Mouse (Mus musculus) hindbrain, embryonic 10.5 days (tissue): ENCODE measurements around the gene Elobl. TPM values are rescaled to one million over a fixed set of nuclear protein-coding genes. Genes with fewer than 3 reads are reported as not detected.
"Not testable (repeated sequence)": the region's sequence is repeated elsewhere in the genome, so short reads cannot be mapped to it uniquely, and the experiment has no call there.

ENCODE experiments used
- DNase-seq: peaks from one replicate; pipeline ENCODE4 v3.0.0-alpha.2; 2017; ENCODE audit warnings: low spot score
- H3K27ac ChIP-seq: fragments of 300-500 bp; sonication (generic); 2 replicates; pipeline ENCODE4 v1.5.1; 2016; ENCODE audit warnings: mild to moderate bottlenecking, moderate library complexity
- H3K27me3 ChIP-seq: fragments of 300-500 bp; sonication (generic); 2 replicates; pipeline ENCODE4 v1.6.1; 2016; ENCODE audit warnings: mild to moderate bottlenecking; ENCODE audit not compliant: poor library complexity, insufficient read depth, severe bottlenecking
- H3K36me3 ChIP-seq: fragments of 300-500 bp; sonication (generic); 2 replicates; pipeline ENCODE4 v1.6.1; 2016; ENCODE audit warnings: mild to moderate bottlenecking, moderate library complexity
- H3K4me1 ChIP-seq: fragments of 300-500 bp; sonication (generic); replicated peaks from 2 replicates; pipeline ENCODE4 v1.6.1; 2016; ENCODE audit warnings: mild to moderate bottlenecking
- H3K4me3 ChIP-seq: fragments of 300-500 bp; sonication (generic); 2 replicates; pipeline ENCODE4 v1.5.1; 2016; ENCODE audit warnings: mild to moderate bottlenecking, moderate library complexity
- H3K9me3 ChIP-seq: fragments of 300-500 bp; sonication (generic); 2 replicates; pipeline ENCODE4 v1.6.1; 2016; ENCODE audit warnings: mild to moderate bottlenecking, moderate library complexity
- WGBS: fragments of 180-500 bp; shearing (Covaris S2); methylation state at CpG from one replicate; pipeline ENCODE4 v1.1.7; 2016; 5-methylcytosine and 5-hydroxymethylcytosine counted together
- polyA plus RNA-seq: library from polyadenylated mRNA; unstranded; fragments of >200 nt; fragmentation: Nextera tagmentation; extraction: Ambion mirVana; gene quantifications from 2 replicates; pipeline ENCODE4 v1.2.1, GENCODE M21; 2016

Gene Elobl
- polyA plus RNA-seq, 1 experiment from 2014 or later = not detected

GRCm38 (mm10) chr11:88999723-89000526, 33.2 kb upstream of the Elobl start:
- WGBS = 23% methylated on average over 33 of the region's 33 CpGs
- peaks cover 27% of the 10 kb centered on the region for H3K4me1 ChIP-seq
- H3K27me3 ChIP-seq = peaks cover 32% of the 10 kb centered on the region
- H3K36me3 ChIP-seq = no peaks in the 10 kb centered on the region
- no peak for DNase-seq
- H3K4me3 ChIP-seq = peak overlapping the region; percentile 55
- no peaks in the 10 kb centered on the region for H3K9me3 ChIP-seq
- peak overlapping the region; percentile 69 for H3K27ac ChIP-seq

- Histone ChIP-seq H3K27ac (peak within 1 kb of the TSS; percentile 69), H3K36me3 (no peaks in the 10 kb centered on the region), H3K4me1 (peaks cover 27% of the 10 kb centered on the region), H3K4me3 (peak within 1 kb of the TSS; percentile 55), H3K9me3 (no peaks in the 10 kb centered on the region), H3K27me3 (peaks cover 32% of the 10 kb centered on the region)
- peak; percentile 64 for DNase-seq
- 4% methylated on average over 48 of the region's 48 CpGs for WGBS
Observed at GRCm38 (mm10) chr11:88998974-88999722, 32.4 kb upstream of the Elobl start, which contains the start of gene Trim25. TSS of gene Trim25 (plus strand) at chr11:88999376.

- Histone ChIP-seq H3K36me3 (no peaks in the 10 kb centered on the region), H3K27me3 (peaks cover 32% of the 10 kb centered on the region), H3K9me3 (no peaks in the 10 kb centered on the region), H3K4me3 (no peak overlapping the region), H3K27ac (no peak overlapping the region), H3K4me1 (peaks cover 21% of the 10 kb centered on the region)
- WGBS = 12% methylated on average over 3 of the region's 3 CpGs
- no peak for DNase-seq
Observed at GRCm38 (mm10) chr11:88998406-88998805, 31.7 kb upstream of the Elobl start.

GRCm38 (mm10) chr11:88997343-88997742, 30.6 kb upstream of the Elobl start:
- H3K36me3 ChIP-seq, H3K4me3 ChIP-seq, DNase-seq, H3K9me3 ChIP-seq, H3K27ac ChIP-seq: not testable (repeated sequence)
- Histone ChIP-seq H3K27me3 (peaks cover 32% of the 10 kb centered on the region), H3K4me1 (peaks cover 12% of the 10 kb centered on the region)
- WGBS = 84% methylated on average over 5 of the region's 5 CpGs

GRCm38 (mm10) chr11:88996427-88996826, 29.7 kb upstream of the Elobl start:
- H3K27me3 ChIP-seq = peaks cover 30% of the 10 kb centered on the region
- H3K4me3 ChIP-seq = no peak overlapping the region
- WGBS = 83% methylated on average over 7 of the region's 7 CpGs
- H3K4me1 ChIP-seq = peaks cover 12% of the 10 kb centered on the region
- H3K9me3 ChIP-seq = no peaks in the 10 kb centered on the region
- peaks cover under 1% of the 10 kb centered on the region for H3K36me3 ChIP-seq
- H3K27ac ChIP-seq = no peak overlapping the region
- no peak for DNase-seq

- Histone ChIP-seq H3K4me1 (peaks cover 12% of the 10 kb centered on the region), H3K27me3 (peaks cover 27% of the 10 kb centered on the region), H3K27ac (no peak overlapping the region), H3K9me3 (no peaks in the 10 kb centered on the region), H3K4me3 (no peak overlapping the region), H3K36me3 (peaks cover 9% of the 10 kb centered on the region)
- no peak for DNase-seq
- 92% methylated on average over 2 of the region's 2 CpGs for WGBS
Observed at GRCm38 (mm10) chr11:88995616-88996015, 28.9 kb upstream of the Elobl start.

- WGBS = 89% methylated on average over 7 of the region's 7 CpGs
- H3K4me1 ChIP-seq = peaks cover 9% of the 10 kb centered on the region
Observed at GRCm38 (mm10) chr11:88994492-88994891, 27.8 kb upstream of the Elobl start.

GRCm38 (mm10) chr11:88993625-88994024, 26.9 kb upstream of the Elobl start:
- Histone ChIP-seq H3K4me3 (no peak overlapping the region), H3K36me3 (peaks cover 21% of the 10 kb centered on the region), H3K4me1 (no peaks in the 10 kb centered on the region; the same call in 1 of the 2 replicates), H3K9me3 (no peaks in the 10 kb centered on the region), H3K27me3 (peaks cover 7% of the 10 kb centered on the region), H3K27ac (no peak overlapping the region)
- peak; percentile 37 for DNase-seq
- WGBS = 13% methylated on average over 5 of the region's 5 CpGs

More at GRCm38 (mm10) chr11:88994492-88994891, 27.8 kb upstream of the Elobl start:
- Histone ChIP-seq H3K27ac (no peak overlapping the region), H3K27me3 (peaks cover 16% of the 10 kb centered on the region), H3K4me3 (no peak overlapping the region), H3K9me3 (no peaks in the 10 kb centered on the region), H3K36me3 (peaks cover 18% of the 10 kb centered on the region)
- DNase-seq = no peak

GRCm38 (mm10) chr11:88993186-88993585, 26.5 kb upstream of the Elobl start:
- Histone ChIP-seq H3K9me3 (no peaks in the 10 kb centered on the region), H3K27ac (no peak overlapping the region), H3K4me3 (no peak overlapping the region), H3K27me3 (peaks cover 3% of the 10 kb centered on the region), H3K36me3 (peaks cover 25% of the 10 kb centered on the region), H3K4me1 (no peaks in the 10 kb centered on the region; the same call in 1 of the 2 replicates)
- 55% methylated on average over 7 of the region's 7 CpGs for WGBS
- no peak for DNase-seq

GRCm38 (mm10) chr11:88989530-88989929, 22.8 kb upstream of the Elobl start:
- Histone ChIP-seq H3K4me3 (no peak overlapping the region), H3K4me1 (no peaks in the 10 kb centered on the region; the same call in 1 of the 2 replicates), H3K27me3 (no peaks in the 10 kb centered on the region), H3K36me3 (peaks cover 58% of the 10 kb centered on the region), H3K9me3 (no peaks in the 10 kb centered on the region), H3K27ac (no peak overlapping the region)
- DNase-seq = no peak
- WGBS = 81% methylated on average over 5 of the region's 5 CpGs

- Histone ChIP-seq H3K4me3 (no peak overlapping the region), H3K27ac (no peak overlapping the region), H3K36me3 (peaks cover 63% of the 10 kb centered on the region), H3K4me1 (no peaks in the 10 kb centered on the region; the same call in 1 of the 2 replicates), H3K27me3 (no peaks in the 10 kb centered on the region), H3K9me3 (no peaks in the 10 kb centered on the region)
- no peak for DNase-seq
- WGBS = 83% methylated on average over 5 of the region's 5 CpGs
Observed at GRCm38 (mm10) chr11:88988956-88989355, 22.2 kb upstream of the Elobl start.

GRCm38 (mm10) chr11:88986616-88987015, 19.9 kb upstream of the Elobl start:
- Histone ChIP-seq H3K9me3 (no peaks in the 10 kb centered on the region), H3K4me3 (no peak overlapping the region), H3K36me3 (peaks cover 86% of the 10 kb centered on the region), H3K27ac (no peak overlapping the region), H3K4me1 (no peaks in the 10 kb centered on the region), H3K27me3 (no peaks in the 10 kb centered on the region)
- no peak for DNase-seq
- WGBS = 86% methylated on average over 10 of the region's 10 CpGs

GRCm38 (mm10) chr11:88981337-88981736, 14.6 kb upstream of the Elobl start:
- peaks cover 62% of the 10 kb centered on the region for H3K36me3 ChIP-seq
- H3K9me3 ChIP-seq = no peaks in the 10 kb centered on the region
- no peaks in the 10 kb centered on the region for H3K27me3 ChIP-seq
- H3K27ac ChIP-seq = no peak overlapping the region
- no peaks in the 10 kb centered on the region for H3K4me1 ChIP-seq
- H3K4me3 ChIP-seq = no peak overlapping the region
- WGBS = 87% methylated on average over 8 of the region's 8 CpGs
- no peak for DNase-seq
